Mouse (Mus musculus) stomach, embryonic 16.5 days (tissue): ENCODE data around the gene Ift27. TPM values are rescaled to one million over a fixed set of nuclear protein-coding genes. Genes with fewer than 3 reads are reported as not detected.

Experiments used
- ATAC-seq: fragments of 200-750 bp; cut with Nextera tagmentation; 2 replicates; pipeline ENCODE4 v1.8.0; 2017; ENCODE audit warnings: moderate number of reproducible peaks, moderate TSS enrichment; ENCODE audit not compliant: insufficient read depth, low FRiP score
- H3K27ac ChIP-seq: fragments of 300-500 bp; sonication (generic); 2 replicates; pipeline ENCODE4 v1.5.1; 2014; ENCODE audit warnings: low read length
- H3K27me3 ChIP-seq: fragments of 300-500 bp; sonication (generic); 2 replicates; pipeline ENCODE4 v1.6.1; 2014; ENCODE audit warnings: low read length, control low read depth, mixed read lengths; ENCODE audit not compliant: control insufficient read depth, insufficient read depth
- H3K36me3 ChIP-seq: fragments of 300-500 bp; sonication (generic); 2 replicates; pipeline ENCODE4 v1.6.1; 2014; ENCODE audit warnings: low read length; ENCODE audit not compliant: control insufficient read depth, insufficient read depth
- H3K4me1 ChIP-seq: fragments of 300-500 bp; sonication (generic); 2 replicates; pipeline ENCODE4 v1.6.1; 2014; ENCODE audit warnings: low read length, control low read depth, mixed read lengths; ENCODE audit not compliant: control insufficient read depth, insufficient read depth
- H3K4me2 ChIP-seq: fragments of 300-500 bp; sonication (generic); 2 replicates; pipeline ENCODE4 v1.6.1; 2014; ENCODE audit warnings: low read depth, low read length, mixed read lengths
- H3K4me3 ChIP-seq: fragments of 300-500 bp; sonication (generic); replicated peaks from 2 replicates; pipeline ENCODE4 v1.5.1; 2014; ENCODE audit warnings: mild to moderate bottlenecking, low read length
- H3K9ac ChIP-seq: fragments of 300-500 bp; sonication (generic); 2 replicates; pipeline ENCODE4 v1.6.1; 2014; ENCODE audit warnings: low read length
- H3K9me3 ChIP-seq: fragments of 300-500 bp; sonication (generic); replicated peaks from 2 replicates; pipeline ENCODE4 v1.6.1; 2016; ENCODE audit warnings: low read length, control low read depth; ENCODE audit not compliant: control insufficient read depth
- WGBS: fragments of 180-500 bp; shearing (Covaris S2); extraction: QIAGEN DNeasy Blood & Tissue Kit; methylation state at CpG from one replicate; pipeline ENCODE4 v1.1.7; 2014; 5-methylcytosine and 5-hydroxymethylcytosine counted together
- polyA plus RNA-seq: library from polyadenylated mRNA; unstranded; fragments of >200 nt; fragmentation: Nextera tagmentation; extraction: Ambion mirVana; gene quantifications from 2 replicates; pipeline ENCODE4 v1.2.1, GENCODE M21; 2015

Gene Ift27
- polyA plus RNA-seq, result 57.7 and 66.6 TPM in 2 replicates

DNA sequence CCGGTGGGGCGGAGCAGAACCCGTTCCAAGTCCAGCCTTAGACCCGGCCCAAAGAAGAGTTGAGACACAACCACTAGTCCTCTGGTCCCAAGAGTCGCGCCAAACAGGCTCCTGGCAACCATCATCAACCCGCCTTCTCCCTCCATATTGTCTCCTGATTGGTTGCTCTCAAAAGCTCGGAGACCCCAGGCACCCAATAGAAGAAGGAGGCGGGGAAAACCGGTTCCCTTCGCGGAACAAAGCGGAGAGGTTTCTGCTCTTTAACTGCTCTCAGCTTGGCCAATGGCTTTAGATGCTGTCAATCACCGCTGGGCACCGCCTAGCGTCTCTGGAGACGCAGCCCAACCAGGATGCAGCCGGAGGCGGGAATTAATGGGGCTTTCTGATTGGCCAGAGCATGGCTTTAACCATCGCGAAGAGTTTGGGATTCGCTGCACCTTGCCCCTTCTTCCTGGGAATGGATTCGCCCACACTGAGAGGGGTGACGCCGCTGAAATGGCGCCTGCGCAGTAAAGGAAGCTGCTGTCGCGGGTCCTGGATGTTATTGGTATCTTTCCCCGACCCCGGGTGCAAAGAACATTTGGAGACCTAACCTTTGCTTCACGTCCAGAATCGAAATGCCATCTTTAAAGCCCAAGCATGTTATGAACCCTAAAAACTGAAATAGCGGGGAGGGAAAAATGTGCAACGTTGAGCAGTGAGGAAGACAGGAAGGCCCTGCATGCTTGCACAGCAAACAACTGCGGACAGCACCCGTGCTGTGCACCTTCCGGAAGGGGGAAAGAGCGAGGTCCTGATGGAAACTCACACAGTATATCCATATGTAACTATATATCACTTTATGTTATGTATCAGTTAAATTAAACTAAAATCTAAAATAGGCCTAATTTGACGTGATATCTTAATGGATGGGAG, at the start of gene Ift27:
TSS of gene Ift27 (minus strand) at position 136 of the 915 bp plus-strand sequence.
- H3K27me3 ChIP-seq, result no peaks in the 10 kb centered on the region
- peak within 1 kb of the TSS; percentile 83 for H3K4me3 ChIP-seq
- no peaks in the 10 kb centered on the region for H3K36me3 ChIP-seq
- H3K4me1 ChIP-seq, result peaks cover 14% of the 10 kb centered on the region
- H3K4me2 ChIP-seq, result peak within 1 kb of the TSS; percentile 91
- WGBS, result 1% methylated on average over 40 of the region's 40 CpGs
- no peaks in the 10 kb centered on the region for H3K9me3 ChIP-seq
- ATAC-seq, result peak; percentile 98
- peak within 1 kb of the TSS; percentile 77 for H3K9ac ChIP-seq
- H3K27ac ChIP-seq, result peak within 1 kb of the TSS; percentile 76

- no peaks in the 10 kb centered on the region for H3K4me1 ChIP-seq
- 76% methylated on average over 9 of the region's 9 CpGs for WGBS
Measured at GRCm38 (mm10) chr15:78215269-78215668, 41.4 kb upstream of the Ift27 start.

DNA sequence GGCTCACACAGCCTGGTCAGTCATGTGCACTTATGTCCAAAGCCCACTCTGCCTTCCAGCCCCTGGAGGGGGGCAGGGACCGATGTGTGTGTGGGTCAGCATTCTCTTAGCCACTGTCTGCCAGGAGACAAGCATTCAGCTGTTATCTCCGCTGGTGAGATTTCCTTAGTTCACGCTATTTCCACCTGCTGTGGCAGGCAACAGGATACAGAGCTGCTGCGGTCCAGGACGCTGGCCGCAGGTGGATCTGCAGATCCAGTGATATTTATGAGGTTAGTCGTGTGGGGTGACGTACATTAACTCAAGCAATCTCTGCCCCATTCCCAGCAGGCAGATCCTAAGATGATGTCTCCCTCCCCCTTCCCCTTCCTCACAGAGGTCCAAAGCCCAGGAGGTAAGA, 37.5 kb upstream of the Ift27 start:
- H3K27ac ChIP-seq, result no peak overlapping the region
- no peak overlapping the region for H3K4me3 ChIP-seq
- no peak overlapping the region for H3K9ac ChIP-seq

More at GRCm38 (mm10) chr15:78215269-78215668, 41.4 kb upstream of the Ift27 start:
- no peak for ATAC-seq
- Histone ChIP-seq H3K27me3 (no peaks in the 10 kb centered on the region), H3K9me3 (peaks cover 3% of the 10 kb centered on the region; the same call in 1 of the 2 replicates), H3K36me3 (no peaks in the 10 kb centered on the region), H3K4me2 (no peak overlapping the region), H3K9ac (no peak overlapping the region), H3K4me3 (no peak overlapping the region), H3K27ac (no peak overlapping the region)

DNA sequence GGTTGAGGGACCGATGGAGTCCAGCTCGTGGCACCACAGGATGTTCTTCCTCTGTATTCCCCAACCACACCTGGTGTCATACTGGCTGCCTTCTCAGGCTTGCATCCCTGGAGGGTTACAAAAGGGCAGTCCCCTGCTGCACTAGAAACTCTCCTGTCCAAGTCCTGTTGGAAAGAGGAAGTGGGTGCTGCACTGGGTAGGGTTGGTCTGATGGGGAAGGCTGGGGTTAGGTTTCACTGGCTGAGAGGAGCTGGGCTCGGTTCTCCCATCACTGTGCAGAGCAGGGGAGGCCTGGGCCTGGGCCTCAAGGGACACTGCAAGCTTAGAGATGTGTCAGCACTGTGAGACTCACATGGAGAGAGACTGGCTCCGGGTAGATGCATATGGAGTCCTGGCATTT, 36.3 kb upstream of the Ift27 start:
- H3K36me3 ChIP-seq, result no peaks in the 10 kb centered on the region
- peaks cover 7% of the 10 kb centered on the region for H3K27me3 ChIP-seq
- H3K27ac ChIP-seq, result no peak overlapping the region
- no peaks in the 10 kb centered on the region for H3K9me3 ChIP-seq
- H3K4me2 ChIP-seq, result no peak overlapping the region
- no peaks in the 10 kb centered on the region for H3K4me1 ChIP-seq
- H3K4me3 ChIP-seq, result no peak overlapping the region
- no peak for ATAC-seq
- H3K9ac ChIP-seq, result no peak overlapping the region
- 85% methylated on average over 4 of the region's 4 CpGs for WGBS

More for the DNA sequence above, 37.5 kb upstream of the Ift27 start:
- no peak for ATAC-seq
- no peaks in the 10 kb centered on the region for H3K36me3 ChIP-seq
- no peaks in the 10 kb centered on the region for H3K4me1 ChIP-seq
- WGBS, result 75% methylated on average over 8 of the region's 8 CpGs
- no peaks in the 10 kb centered on the region for H3K27me3 ChIP-seq
- H3K9me3 ChIP-seq, result no peaks in the 10 kb centered on the region
- H3K4me2 ChIP-seq, result no peak overlapping the region

GRCm38 (mm10) chr15:78206312-78206711, 32.4 kb upstream of the Ift27 start, which contains the start of gene Pvalb:
Gene Pvalb (minus strand): TSS chr15:78206400.
- H3K4me2 ChIP-seq, result no peak within 1 kb of the TSS
- no peak for ATAC-seq
- no peak within 1 kb of the TSS for H3K4me3 ChIP-seq
- peaks cover 34% of the 10 kb centered on the region for H3K27me3 ChIP-seq
- H3K4me1 ChIP-seq, result no peaks in the 10 kb centered on the region; the same call in 1 of the 2 replicates
- H3K9ac ChIP-seq, result no peak within 1 kb of the TSS
- H3K9me3 ChIP-seq, result no peaks in the 10 kb centered on the region
- H3K36me3 ChIP-seq, result no peaks in the 10 kb centered on the region
- 81% methylated on average over 7 of the region's 7 CpGs for WGBS
- no peak within 1 kb of the TSS for H3K27ac ChIP-seq

DNA sequence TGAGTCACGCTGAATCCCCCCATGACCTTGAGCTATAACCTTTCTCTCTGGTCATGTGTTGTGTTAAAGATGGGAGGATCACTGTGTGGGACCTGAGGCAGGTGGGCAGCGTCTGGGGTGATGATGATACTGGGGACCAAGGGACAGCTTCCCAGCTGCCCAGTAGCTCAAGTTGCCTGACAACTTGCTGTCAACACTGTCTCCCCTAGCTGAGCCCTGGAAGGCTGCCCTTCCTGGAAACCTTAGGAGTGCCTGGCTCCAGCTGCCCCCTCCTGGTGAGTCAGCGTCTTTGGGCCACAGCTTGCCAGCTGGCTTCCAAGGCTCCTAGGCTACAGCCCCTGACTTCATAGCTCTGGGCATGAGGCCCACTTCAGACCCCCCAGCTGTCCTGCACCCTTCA, 31.3 kb upstream of the Ift27 start:
- Histone ChIP-seq H3K4me1 (no peaks in the 10 kb centered on the region; the same call in 1 of the 2 replicates), H3K4me3 (no peak overlapping the region), H3K9me3 (no peaks in the 10 kb centered on the region), H3K27me3 (peaks cover 34% of the 10 kb centered on the region), H3K9ac (no peak overlapping the region), H3K4me2 (no peak overlapping the region), H3K27ac (no peak overlapping the region), H3K36me3 (no peaks in the 10 kb centered on the region)
- WGBS, result 44% methylated on average over 3 of the region's 3 CpGs
- ATAC-seq, result no peak

GRCm38 (mm10) chr15:78204053-78204847, 30.3 kb upstream of the Ift27 start:
- Histone ChIP-seq H3K4me3 (peak overlapping the region; percentile 27), H3K36me3 (no peaks in the 10 kb centered on the region), H3K27me3 (peaks cover 34% of the 10 kb centered on the region), H3K9ac (0 out of 2 replicates have a peak overlapping the region, but pooled peaks have one; percentile 8), H3K27ac (no peak overlapping the region), H3K9me3 (no peaks in the 10 kb centered on the region), H3K4me1 (no peaks in the 10 kb centered on the region; the same call in 1 of the 2 replicates), H3K4me2 (peak overlapping the region; percentile 48)
- ATAC-seq, result peak; percentile 71; the same call in 1 of the 2 replicates
- WGBS, result 1% methylated on average over 41 of the region's 41 CpGs

GRCm38 (mm10) chr15:78195096-78195880, 21.4 kb upstream of the Ift27 start:
- no peak overlapping the region for H3K27ac ChIP-seq
- H3K4me2 ChIP-seq, result no peak overlapping the region
- no peaks in the 10 kb centered on the region for H3K9me3 ChIP-seq
- no peak overlapping the region for H3K4me3 ChIP-seq
- ATAC-seq, result no peak
- no peaks in the 10 kb centered on the region for H3K36me3 ChIP-seq
- no peak overlapping the region for H3K9ac ChIP-seq
- H3K27me3 ChIP-seq, result no peaks in the 10 kb centered on the region
- no peaks in the 10 kb centered on the region for H3K4me1 ChIP-seq
- 67% methylated on average over 28 of the region's 28 CpGs for WGBS
